Mouse (Mus musculus) cerebellum, adult 2 months (tissue): ENCODE measurements around the gene 5730596B20Rik.

Source experiments
- CTCF ChIP-seq: fragments of 200-500 bp; IDR thresholded peaks from 2 replicates; pipeline ENCODE4 v1.5.1; 2011; ENCODE audit warnings: low read depth, mild to moderate bottlenecking, control low read depth, low read length, moderate library complexity, borderline replicate concordance; ENCODE audit not compliant: insufficient read depth
- POLR2A ChIP-seq: fragments of 200-500 bp; IDR thresholded peaks from 2 replicates; pipeline ENCODE4 v1.6.1; 2011; ENCODE audit warnings: low read length, control low read depth, borderline replicate concordance; ENCODE audit not compliant: insufficient read depth

DNA sequence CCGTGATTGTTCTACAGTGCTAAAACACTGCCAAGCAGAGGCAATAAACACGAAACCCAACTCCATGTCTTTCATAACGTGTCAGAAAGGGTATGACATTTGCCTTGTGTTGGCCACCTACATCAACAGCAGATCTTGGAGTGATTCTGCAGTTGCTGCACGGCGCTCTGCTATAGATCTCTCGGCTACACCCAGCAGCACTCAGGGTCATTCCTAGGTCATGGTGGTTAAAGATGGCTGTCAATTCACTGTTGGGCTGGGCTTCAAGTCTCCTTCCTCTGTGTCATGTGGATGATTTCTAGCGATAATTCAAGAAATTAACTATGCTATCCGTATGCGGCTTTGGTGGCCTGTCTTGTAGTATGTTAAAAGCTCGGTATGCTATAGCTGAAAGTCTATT is 38.7 kb upstream of the 5730596B20Rik start:
- TF ChIP-seq POLR2A, result no peak
- no peak for TF ChIP-seq CTCF
